8 mouse cellular contexts compared by ENCODE assay signal in genomic region chr4:134879410-134879981, GRCm38 (mm10). TPM values are rescaled to one million over a fixed set of nuclear protein-coding genes. Genes with fewer than 3 reads are reported as not detected.
DNase-seq lines count a peak whose midpoint lies in the region; ATAC-seq and TF ChIP-seq lines count a peak whose summit lies in the region.

No protein-coding gene starts in this region.

- H3K4me1 ChIP-seq in embryonic facial prominence, embryonic 11.5 days (ENCODE audit: control insufficient read depth, insufficient read depth, low read length): no peaks in the 10 kb centered on the region
- H3K4me1 ChIP-seq in kidney, adult 2 months (ENCODE audit: control insufficient read depth, insufficient read depth, low read length): peaks cover 4% of the 10 kb centered on the region; the same call in 1 of the 2 replicates
- peaks cover 11% of the 10 kb centered on the region for H3K4me1 ChIP-seq in limb, embryonic 15.5 days
- H3K4me1 ChIP-seq in midbrain, embryonic 16.5 days (ENCODE audit: control insufficient read depth, insufficient read depth, low read length): peaks cover 8% of the 10 kb centered on the region

- ATAC-seq in embryonic facial prominence, embryonic 11.5 days (replicated peaks; ENCODE audit: insufficient number of reproducible peaks, low FRiP score, low TSS enrichment, low read depth): no peak
- ATAC-seq in limb, embryonic 15.5 days (ENCODE audit: insufficient number of reproducible peaks, low FRiP score, low TSS enrichment, low read depth): no peak
- peak; percentile 48; the same call in 1 of the 2 replicates for ATAC-seq in midbrain, embryonic 16.5 days

- H3K27ac ChIP-seq in embryonic facial prominence, embryonic 11.5 days (replicated peaks; ENCODE audit: low read depth, low read length): no peak overlapping the region
- H3K27ac ChIP-seq in kidney, adult 2 months (ENCODE audit: insufficient read depth, low read depth, low read length): no peak overlapping the region
- no peak overlapping the region for H3K27ac ChIP-seq in limb, embryonic 15.5 days
- H3K27ac ChIP-seq in midbrain, embryonic 16.5 days (ENCODE audit: low read length): no peak overlapping the region

- H3K4me2 ChIP-seq in embryonic facial prominence, embryonic 11.5 days (ENCODE audit: low read depth, low read length): peak overlapping the region; percentile 58
- peak overlapping the region; percentile 82 for H3K4me2 ChIP-seq in limb, embryonic 15.5 days
- H3K4me2 ChIP-seq in midbrain, embryonic 16.5 days (ENCODE audit: low read length): peak overlapping the region; percentile 63

- H3K4me3 ChIP-seq in embryonic facial prominence, embryonic 11.5 days (ENCODE audit: low read depth, low read length): peak overlapping the region; percentile 26; the same call in 1 of the 2 replicates
- H3K4me3 ChIP-seq in kidney, adult 2 months (ENCODE audit: insufficient read depth, low read depth, low read length): peak overlapping the region; percentile 28; the same call in 1 of the 2 replicates
- H3K4me3 ChIP-seq in limb, embryonic 15.5 days: peak overlapping the region; percentile 37
- H3K4me3 ChIP-seq in midbrain, embryonic 16.5 days (ENCODE audit: low read depth, low read length): peak overlapping the region; percentile 31

- DNase-seq in left cerebral cortex, adult 18-20 months (ENCODE audit: low spot score in 2 of 2): peak; percentile 69 to 79
- DNase-seq in left cerebral cortex, adult 11 months (ENCODE audit: low spot score): no peak
- DNase-seq in embryonic facial prominence, embryonic 11.5 days (ENCODE audit: low spot score): peak; percentile 82
- peak; percentile 55 to 80 for DNase-seq in heart, adult 18-20 months
- DNase-seq in kidney, adult 2 months: peak; percentile 75
- peak; percentile 55 to 74 for DNase-seq in spleen, postnatal 14 days (ENCODE audit: low spot score in 2 of 2)

- no peaks in the 10 kb centered on the region for H3K36me3 ChIP-seq in embryonic facial prominence, embryonic 11.5 days (replicated peaks; ENCODE audit: control insufficient read depth, insufficient read depth, low read depth, low read length)
- no peaks in the 10 kb centered on the region for H3K36me3 ChIP-seq in kidney, adult 2 months (ENCODE audit: control insufficient read depth, insufficient read depth, low read length)
- H3K36me3 ChIP-seq in limb, embryonic 15.5 days: no peaks in the 10 kb centered on the region
- H3K36me3 ChIP-seq in midbrain, embryonic 16.5 days (ENCODE audit: control insufficient read depth, insufficient read depth, low read length): no peaks in the 10 kb centered on the region

- WGBS in embryonic facial prominence, embryonic 11.5 days: 3% methylated on average over 17 of the region's 17 CpGs
- 5% methylated on average over 17 of the region's 17 CpGs for WGBS in kidney, adult 2 months
- WGBS in limb, embryonic 15.5 days: 4% methylated on average over 17 of the region's 17 CpGs
- WGBS in midbrain, embryonic 16.5 days: 2% methylated on average over 17 of the region's 17 CpGs

- no peak overlapping the region; the same call in 1 of the 2 replicates for H3K9ac ChIP-seq in embryonic facial prominence, embryonic 11.5 days (replicated peaks; ENCODE audit: low read length)
- H3K9ac ChIP-seq in limb, embryonic 15.5 days: 0 out of 2 replicates have a peak overlapping the region, but pooled peaks have one; percentile 26
- peak overlapping the region; percentile 54 for H3K9ac ChIP-seq in midbrain, embryonic 16.5 days (ENCODE audit: low read depth, low read length)

- H3K27me3 ChIP-seq in embryonic facial prominence, embryonic 11.5 days (ENCODE audit: control insufficient read depth, insufficient read depth, low read length): no peaks in the 10 kb centered on the region
- H3K27me3 ChIP-seq in kidney, adult 2 months (replicated peaks; ENCODE audit: control insufficient read depth, insufficient read depth, low read length): no peaks in the 10 kb centered on the region
- H3K27me3 ChIP-seq in limb, embryonic 15.5 days: no peaks in the 10 kb centered on the region
- no peaks in the 10 kb centered on the region for H3K27me3 ChIP-seq in midbrain, embryonic 16.5 days (ENCODE audit: control insufficient read depth, insufficient read depth, low read depth, low read length)

- H3K9me3 ChIP-seq in embryonic facial prominence, embryonic 11.5 days (replicated peaks; ENCODE audit: control insufficient read depth, low read length): no peaks in the 10 kb centered on the region
- no peaks in the 10 kb centered on the region for H3K9me3 ChIP-seq in limb, embryonic 15.5 days
- no peaks in the 10 kb centered on the region for H3K9me3 ChIP-seq in midbrain, embryonic 16.5 days (replicated peaks; ENCODE audit: control insufficient read depth, low read length, poor library complexity, severe bottlenecking)

- peak; percentile 86 for TF ChIP-seq CTCF in kidney, adult 2 months (conservative IDR thresholded peaks at IDR 0.05; ENCODE audit: insufficient read depth, insufficient read length, low read depth, low read length)

- TF ChIP-seq POLR2A in kidney, adult 2 months (IDR thresholded peaks at IDR 0.05; ENCODE audit: low read depth, low read length): no peak

RNA-seq across cellular contexts. Expression of gene Rhd, which starts 15.2 kb away (rescaled TPM):
- not detected for total RNA-seq in left cerebral cortex, adult 18-20 months (2021)
- polyA plus RNA-seq in embryonic facial prominence, embryonic 11.5 days (2014; fragmentation: Nextera tagmentation; extraction: Ambion mirVana): 13.7 and 19.7 TPM in 2 replicates
- 1 to 10 TPM; 6.9 TPM for total RNA-seq in heart, adult 18-20 months (2021)
- 0.09 TPM in 1 of 2 replicates, not detected in the other for polyA plus RNA-seq in kidney, adult 2 months (2012; rRNA removed)
- 2.7 and 4.0 TPM in 2 replicates for polyA plus RNA-seq in limb, embryonic 15.5 days (2015; fragmentation: Nextera tagmentation; extraction: Ambion mirVana)
- 1.3 and 1.4 TPM in 2 replicates for polyA plus RNA-seq in midbrain, embryonic 16.5 days (2015; fragmentation: Nextera tagmentation; extraction: Ambion mirVana)

RNA-seq across cellular contexts. Expression of gene Maco1, which starts 26.4 kb away (rescaled TPM):
- 10 to 100 TPM; 55.2 to 55.3 TPM for total RNA-seq in left cerebral cortex, adult 18-20 months (2021)
- polyA plus RNA-seq in embryonic facial prominence, embryonic 11.5 days (2014; fragmentation: Nextera tagmentation; extraction: Ambion mirVana): 47.0 and 47.8 TPM in 2 replicates
- 10 to 100 TPM; 19.9 to 21.3 TPM for total RNA-seq in heart, adult 18-20 months (2021)
- 8.5 and 10.8 TPM in 2 replicates for polyA plus RNA-seq in kidney, adult 2 months (2012; rRNA removed)
- 39.1 and 44.7 TPM in 2 replicates for polyA plus RNA-seq in limb, embryonic 15.5 days (2015; fragmentation: Nextera tagmentation; extraction: Ambion mirVana)
- polyA plus RNA-seq in midbrain, embryonic 16.5 days (2015; fragmentation: Nextera tagmentation; extraction: Ambion mirVana): 91.3 and 101 TPM in 2 replicates

RNA-seq across cellular contexts. Expression of gene Tmem50a, which starts 35.3 kb away (rescaled TPM):
- 100 to 1,000 TPM; 119 to 127 TPM for total RNA-seq in left cerebral cortex, adult 18-20 months (2021)
- 148 and 151 TPM in 2 replicates for polyA plus RNA-seq in embryonic facial prominence, embryonic 11.5 days (2014; fragmentation: Nextera tagmentation; extraction: Ambion mirVana)
- total RNA-seq in heart, adult 18-20 months (2021): 10 to 100 TPM; 61.9 to 65.3 TPM
- 90.1 and 115 TPM in 2 replicates for polyA plus RNA-seq in kidney, adult 2 months (2012; rRNA removed)
- polyA plus RNA-seq in limb, embryonic 15.5 days (2015; fragmentation: Nextera tagmentation; extraction: Ambion mirVana): 193 and 203 TPM in 2 replicates
- polyA plus RNA-seq in midbrain, embryonic 16.5 days (2015; fragmentation: Nextera tagmentation; extraction: Ambion mirVana): 237 and 253 TPM in 2 replicates

RNA-seq across cellular contexts. Expression of gene Rsrp1, which starts 43.9 kb away (rescaled TPM):
- total RNA-seq in left cerebral cortex, adult 18-20 months (2021): 100 to 1,000 TPM; 248 to 297 TPM
- polyA plus RNA-seq in embryonic facial prominence, embryonic 11.5 days (2014; fragmentation: Nextera tagmentation; extraction: Ambion mirVana): 351 and 368 TPM in 2 replicates
- 100 to 1,000 TPM; 177 to 237 TPM for total RNA-seq in heart, adult 18-20 months (2021)
- polyA plus RNA-seq in kidney, adult 2 months (2012; rRNA removed): 172 and 319 TPM in 2 replicates
- 496 and 523 TPM in 2 replicates for polyA plus RNA-seq in limb, embryonic 15.5 days (2015; fragmentation: Nextera tagmentation; extraction: Ambion mirVana)
- polyA plus RNA-seq in midbrain, embryonic 16.5 days (2015; fragmentation: Nextera tagmentation; extraction: Ambion mirVana): 576 and 581 TPM in 2 replicates

RNA-seq across cellular contexts. Expression of gene Syf2, which starts 51.2 kb away (rescaled TPM):
- 10 to 100 TPM; 59.9 to 63.6 TPM for total RNA-seq in left cerebral cortex, adult 18-20 months (2021)
- 69.5 and 79.5 TPM in 2 replicates for polyA plus RNA-seq in embryonic facial prominence, embryonic 11.5 days (2014; fragmentation: Nextera tagmentation; extraction: Ambion mirVana)
- total RNA-seq in heart, adult 18-20 months (2021): 10 to 100 TPM; 52.5 to 56.9 TPM
- polyA plus RNA-seq in kidney, adult 2 months (2012; rRNA removed): 25.5 and 34.3 TPM in 2 replicates
- polyA plus RNA-seq in limb, embryonic 15.5 days (2015; fragmentation: Nextera tagmentation; extraction: Ambion mirVana): 76.6 and 80.6 TPM in 2 replicates
- 61.9 and 64.7 TPM in 2 replicates for polyA plus RNA-seq in midbrain, embryonic 16.5 days (2015; fragmentation: Nextera tagmentation; extraction: Ambion mirVana)
